In the genomic region with DNA sequence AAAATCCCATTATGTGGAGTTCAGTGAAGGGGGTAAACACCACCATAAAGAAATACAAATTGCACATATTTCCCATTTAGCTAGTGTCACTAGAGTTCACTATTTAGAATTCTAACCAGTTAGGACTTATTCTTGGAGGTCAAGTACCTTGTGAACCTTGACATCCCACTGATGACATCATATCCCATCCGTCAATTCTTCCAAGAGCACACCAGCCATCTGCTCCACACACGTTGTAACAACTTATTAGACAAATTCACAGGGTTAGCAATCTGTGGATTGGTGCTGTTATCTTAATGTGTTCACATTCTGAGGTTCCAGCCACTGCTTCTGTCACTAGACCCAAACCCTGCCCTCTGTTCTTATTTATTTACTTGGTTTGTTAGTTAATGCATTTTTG, we compare ENCODE assay signal across 20 mouse cellular contexts.
DNase-seq lines count a peak whose midpoint lies in the region; ATAC-seq lines count a peak whose summit lies in the region.
"Had no signal": no experiment of that assay in that cellular context is flagged by ENCODE, and none has a peak within 500 bp of the region (broad histone marks: within the 10 kb centered on the region; RNA-seq: fewer than 3 reads in every experiment).

No protein-coding gene starts in this region.

- H3K9me3 ChIP-seq in forebrain, embryonic 12.5 days: no peaks in the 10 kb centered on the region
- H3K9me3 ChIP-seq in forebrain, embryonic 10.5 days: no peaks in the 10 kb centered on the region
- no peaks in the 10 kb centered on the region for H3K9me3 ChIP-seq in kidney, embryonic 16.5 days (ENCODE audit: low read length)
- no peaks in the 10 kb centered on the region for H3K9me3 ChIP-seq in liver, embryonic 12.5 days (replicated peaks)
- H3K9me3 ChIP-seq: embryonic facial prominence, embryonic 10.5 days; heart, embryonic 12.5 days; hindbrain, embryonic 12.5 days had no signal

- no peaks in the 10 kb centered on the region for H3K36me3 ChIP-seq in forebrain, embryonic 12.5 days (replicated peaks)
- no peaks in the 10 kb centered on the region; the same call in 1 of the 2 replicates for H3K36me3 ChIP-seq in forebrain, embryonic 10.5 days (replicated peaks)
- no peaks in the 10 kb centered on the region for H3K36me3 ChIP-seq in kidney, embryonic 16.5 days (ENCODE audit: insufficient read depth, low read length)
- H3K36me3 ChIP-seq in liver, embryonic 12.5 days: no peaks in the 10 kb centered on the region
- H3K36me3 ChIP-seq: embryonic facial prominence, embryonic 10.5 days; heart, embryonic 12.5 days; hindbrain, embryonic 12.5 days had no signal

- H3K27ac ChIP-seq in forebrain, embryonic 12.5 days: no peak overlapping the region
- H3K27ac ChIP-seq in forebrain, embryonic 10.5 days: no peak overlapping the region
- peak overlapping the region; percentile 24; the same call in 1 of the 2 replicates for H3K27ac ChIP-seq in kidney, embryonic 16.5 days (ENCODE audit: low read length)
- H3K27ac ChIP-seq in liver, embryonic 12.5 days: no peak overlapping the region
- H3K27ac ChIP-seq: embryonic facial prominence, embryonic 10.5 days; heart, adult 2 months; hindbrain, embryonic 12.5 days had no signal

- ATAC-seq in forebrain, embryonic 12.5 days (ENCODE audit: low FRiP score): 0 out of 2 replicates have a peak, but pooled peaks have one; percentile 64
- ATAC-seq in kidney, embryonic 16.5 days (ENCODE audit: low FRiP score, low TSS enrichment): no peak
- ATAC-seq in liver, embryonic 12.5 days: no peak
- ATAC-seq: activated CD4-positive, CD25-positive, alpha-beta regulatory T cell, adult 4 months; hindbrain, embryonic 16.5 days; inflammation-experienced regulatory T-cells, adult 6 months; intestine, postnatal 0 days; Patski had no signal

- no peak for DNase-seq in forebrain, embryonic 10.5 days (ENCODE audit: extremely low spot score, low spot score)
- DNase-seq in kidney, postnatal 10 days: no peak
- peak; percentile 60 for DNase-seq in embryo, embryonic 10.5 days (ENCODE audit: low spot score)
- DNase-seq: adrenal gland, postnatal 14 days; cerebellum, adult 18-20 months; cerebellum, adult 9-11 months; gastrocnemius, postnatal 14 days; heart, adult 2 months had no signal

- H3K9ac ChIP-seq in forebrain, embryonic 12.5 days: no peak overlapping the region
- no peak overlapping the region for H3K9ac ChIP-seq in kidney, embryonic 16.5 days (replicated peaks; ENCODE audit: low read length)
- no peak overlapping the region for H3K9ac ChIP-seq in liver, embryonic 12.5 days
- H3K9ac ChIP-seq: heart, embryonic 12.5 days; hindbrain, embryonic 12.5 days had no signal

- no peak overlapping the region for H3K4me3 ChIP-seq in forebrain, embryonic 12.5 days (replicated peaks)
- no peak overlapping the region for H3K4me3 ChIP-seq in forebrain, embryonic 10.5 days
- no peak overlapping the region for H3K4me3 ChIP-seq in kidney, embryonic 16.5 days (ENCODE audit: low read length)
- no peak overlapping the region for H3K4me3 ChIP-seq in liver, embryonic 12.5 days
- H3K4me3 ChIP-seq: embryonic facial prominence, embryonic 10.5 days; heart, adult 2 months; heart, embryonic 12.5 days; hindbrain, embryonic 12.5 days had no signal

- no peaks in the 10 kb centered on the region for H3K4me1 ChIP-seq in forebrain, embryonic 12.5 days
- no peaks in the 10 kb centered on the region for H3K4me1 ChIP-seq in forebrain, embryonic 10.5 days
- 0 out of 2 replicates have a peak, but pooled peaks cover 4% of the 10 kb centered on the region for H3K4me1 ChIP-seq in kidney, embryonic 16.5 days (ENCODE audit: insufficient read depth, low read length)
- no peaks in the 10 kb centered on the region for H3K4me1 ChIP-seq in liver, embryonic 12.5 days
- H3K4me1 ChIP-seq: embryonic facial prominence, embryonic 10.5 days; heart, embryonic 12.5 days; hindbrain, embryonic 12.5 days had no signal

- H3K4me2 ChIP-seq in forebrain, embryonic 12.5 days: no peak overlapping the region
- no peak overlapping the region for H3K4me2 ChIP-seq in kidney, embryonic 16.5 days (replicated peaks; ENCODE audit: low read depth, low read length)
- H3K4me2 ChIP-seq in liver, embryonic 12.5 days: no peak overlapping the region
- H3K4me2 ChIP-seq: heart, embryonic 12.5 days; hindbrain, embryonic 12.5 days had no signal

- WGBS in forebrain, embryonic 12.5 days: 56% methylated on average over 2 of the region's 2 CpGs
- WGBS in forebrain, embryonic 10.5 days: 71% methylated on average over 2 of the region's 2 CpGs
- 67% methylated on average over 2 of the region's 2 CpGs for WGBS in kidney, embryonic 16.5 days
- WGBS in liver, embryonic 12.5 days (ENCODE audit: insufficient replicate concordance): 58% methylated on average over 2 of the region's 2 CpGs

- H3K27me3 ChIP-seq in forebrain, embryonic 12.5 days: no peaks in the 10 kb centered on the region
- H3K27me3 ChIP-seq in forebrain, embryonic 10.5 days (ENCODE audit: poor library complexity, severe bottlenecking): no peaks in the 10 kb centered on the region
- H3K27me3 ChIP-seq in kidney, embryonic 16.5 days (ENCODE audit: insufficient read depth, low read length): no peaks in the 10 kb centered on the region
- no peaks in the 10 kb centered on the region for H3K27me3 ChIP-seq in liver, embryonic 12.5 days (replicated peaks)
- H3K27me3 ChIP-seq: CH12.LX; heart, embryonic 12.5 days; hindbrain, embryonic 12.5 days; Patski had no signal
